Mouse (Mus musculus) liver, postnatal 0 days (tissue): ENCODE results near the gene Wnt5b.

ENCODE experiments used
- CTCF ChIP-seq: sonication (generic); IDR thresholded peaks from 2 replicates; pipeline ENCODE4 v1.5.1; 2016; ENCODE audit warnings: antibody characterized with exemption, low read depth
- EP300 ChIP-seq: IDR thresholded peaks from 2 replicates; pipeline ENCODE4 v1.6.1; 2016; ENCODE audit warnings: antibody characterized with exemption, low read depth, mild to moderate bottlenecking

DNA sequence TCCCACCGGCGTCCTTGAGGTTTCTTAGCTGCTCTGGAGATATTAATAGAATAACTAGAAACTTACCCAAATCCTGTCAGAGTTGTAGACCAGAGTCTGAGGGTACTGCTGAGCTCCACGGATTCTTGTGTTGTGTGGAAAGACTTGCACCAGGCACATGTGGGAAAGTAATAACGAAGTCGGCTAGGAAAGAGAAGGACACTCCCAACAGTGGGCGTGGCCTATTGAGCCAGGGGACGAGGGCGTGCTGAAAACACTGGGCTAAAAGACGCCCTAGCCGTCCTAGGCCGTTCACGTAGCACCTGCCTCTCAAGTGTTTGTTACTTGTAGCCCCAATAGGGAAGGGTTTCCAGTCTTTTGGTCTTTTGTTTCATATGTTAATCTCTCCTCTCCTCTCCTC lies 126.8 kb downstream of the Wnt5b start, which contains the start of gene Adipor2:
- TF ChIP-seq CTCF = no peak
- no peak for TF ChIP-seq EP300
